Mouse (Mus musculus): ENCODE measurements around the gene Omt2b. TPM values are rescaled to one million over a fixed set of nuclear protein-coding genes. Genes with fewer than 3 reads are reported as not detected.

The Omt2b gene
- total RNA-seq, 2 experiments from 2014 or later = not detected

DNA sequence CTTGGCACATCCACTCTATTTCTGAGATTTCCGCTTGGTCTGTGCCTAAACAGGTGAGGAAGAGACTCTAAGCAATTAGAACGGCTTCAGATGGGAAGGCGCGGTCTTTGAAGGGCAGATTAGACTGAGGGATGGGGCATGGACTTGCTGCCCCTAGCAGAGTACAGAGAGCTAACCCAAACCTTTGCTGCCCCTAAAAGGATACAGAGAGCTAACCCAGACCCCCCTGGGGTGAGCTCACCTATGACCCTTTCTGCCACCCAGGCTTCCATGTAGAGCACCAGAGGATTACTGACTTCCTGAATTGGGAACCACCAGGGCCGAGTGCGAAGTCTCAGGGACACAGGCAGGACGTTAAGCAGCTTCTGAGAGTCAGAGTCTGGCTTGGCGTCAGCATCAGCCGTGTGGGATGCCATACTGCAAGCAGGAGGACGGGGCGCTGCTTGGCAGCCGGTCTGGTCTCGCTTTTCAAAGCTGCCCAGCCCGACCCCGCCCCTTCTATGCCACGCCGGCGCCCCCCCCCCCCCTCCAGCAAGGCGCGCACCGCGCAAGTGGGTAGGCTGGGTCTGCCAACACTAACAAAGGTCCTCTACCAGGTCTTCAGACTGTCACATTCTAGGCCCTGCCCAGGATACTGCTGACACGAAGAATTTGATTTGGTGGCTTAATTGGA lies 50.9 kb downstream of the Omt2b start, which contains the start of gene Ooep:
Gene Ooep, minus strand, starts transcription at position 613 of the 673 bp plus-strand sequence.
- DNase-seq (ENCODE audit: low spot score in 2 of 2) = no peak

Other genes with a start within 250 kb of the Omt2b start
- gene Fbxo9, start 218.5 kb upstream of the Omt2b start, total RNA-seq (2021) = 10 to 100 TPM; 99.6 to 99.8 TPM
- 10 to 100 TPM; 15.7 to 16.6 TPM for gene Ick, start 218.4 kb upstream of the Omt2b start, total RNA-seq (2021)
- gene Gsta4, start 144.8 kb upstream of the Omt2b start, total RNA-seq (2021) = 10 to 100 TPM; 38.5 to 45.8 TPM
- gene Gsta1, start 96.9 kb upstream of the Omt2b start, total RNA-seq (2021) = not detected
- not detected for gene Gm3776, start 70.5 kb upstream of the Omt2b start, total RNA-seq (2021)
- gene Gm10639, start 37.7 kb upstream of the Omt2b start, total RNA-seq (2021) = not detected
- gene Omt2a, start 12.8 kb upstream of the Omt2b start, total RNA-seq (2021) = not detected
- gene Gsta2, start 28.2 kb downstream of the Omt2b start, total RNA-seq (2021) = under 1 TPM in 1 of 2 experiments, not detected in 1; 0.88 TPM
- gene Dppa5a, start 40.6 kb downstream of the Omt2b start, total RNA-seq (2021) = not detected
- gene Ooep, start 51.1 kb downstream of the Omt2b start, total RNA-seq (2021) = not detected
- gene Ddx43, start 68.2 kb downstream of the Omt2b start, total RNA-seq (2021) = not detected
- under 1 TPM; 0.40 to 0.65 TPM for gene Cgas, start 115.6 kb downstream of the Omt2b start, total RNA-seq (2021)
- gene Mto1, start 120.6 kb downstream of the Omt2b start, total RNA-seq (2021) = 10 to 100 TPM; 25.3 to 25.7 TPM
- gene Gm17324, start 121.2 kb downstream of the Omt2b start, total RNA-seq (2021) = under 1 TPM in 1 of 2 experiments, not detected in 1; 0.42 TPM
- 1,000 to 10,000 TPM; 2,328 to 2,361 TPM for gene Eef1a1, start 161.6 kb downstream of the Omt2b start, total RNA-seq (2021)